Mouse (Mus musculus): ENCODE data around the gene Ube2d2b.

Gene Ube2d2b

DNA sequence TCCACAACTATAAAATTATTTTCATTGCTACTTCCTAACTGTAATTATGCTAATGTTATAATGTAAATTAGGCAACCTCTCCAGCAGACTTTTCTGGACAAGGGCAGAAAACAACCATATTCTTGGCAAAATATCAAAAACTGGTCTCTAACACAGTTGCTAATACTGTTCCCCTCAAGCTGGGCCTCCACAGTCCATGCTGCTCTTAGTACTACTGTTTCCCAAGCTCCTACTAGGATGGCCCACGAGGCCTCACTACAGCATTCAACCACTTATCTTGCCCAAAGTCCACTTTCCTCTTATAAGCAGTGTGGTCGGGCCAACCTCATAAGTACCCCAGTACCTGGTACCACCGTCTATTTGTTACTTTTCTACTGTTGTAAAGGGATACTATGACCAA lies 24.7 kb downstream of the Ube2d2b start:
- DNase-seq (ENCODE audit: extremely low read depth, low read depth, low spot score), result no peak

DNA sequence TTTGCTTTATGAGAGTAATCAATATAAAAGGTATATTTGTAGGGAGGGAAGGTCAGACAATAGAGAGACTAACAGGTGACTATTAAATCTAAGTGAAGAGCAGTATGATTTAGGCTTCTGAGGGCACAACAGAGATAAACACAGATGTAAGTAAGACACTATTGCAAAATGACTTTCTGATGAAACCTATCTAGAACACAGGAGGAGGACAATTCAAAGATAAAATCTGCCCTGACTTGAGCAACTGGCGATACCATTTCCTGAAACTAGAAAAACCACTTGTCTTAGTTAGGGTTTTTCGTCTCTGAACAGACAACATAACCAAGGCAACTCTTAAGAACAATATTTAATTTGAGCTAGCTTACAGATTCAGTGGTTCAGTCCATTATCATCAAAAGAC lies 25.6 kb downstream of the Ube2d2b start:
- DNase-seq (ENCODE audit: extremely low read depth, low read depth, low spot score), result peak; percentile 64

GRCm38 (mm10) chr5:107858963-107859362 lies 29.1 kb downstream of the Ube2d2b start:
- DNase-seq (ENCODE audit: extremely low read depth, low read depth, low spot score), result no peak

GRCm38 (mm10) chr5:107863971-107864370 lies 34.1 kb downstream of the Ube2d2b start:
- DNase-seq (ENCODE audit: extremely low read depth, low read depth, low spot score), result no peak

DNA sequence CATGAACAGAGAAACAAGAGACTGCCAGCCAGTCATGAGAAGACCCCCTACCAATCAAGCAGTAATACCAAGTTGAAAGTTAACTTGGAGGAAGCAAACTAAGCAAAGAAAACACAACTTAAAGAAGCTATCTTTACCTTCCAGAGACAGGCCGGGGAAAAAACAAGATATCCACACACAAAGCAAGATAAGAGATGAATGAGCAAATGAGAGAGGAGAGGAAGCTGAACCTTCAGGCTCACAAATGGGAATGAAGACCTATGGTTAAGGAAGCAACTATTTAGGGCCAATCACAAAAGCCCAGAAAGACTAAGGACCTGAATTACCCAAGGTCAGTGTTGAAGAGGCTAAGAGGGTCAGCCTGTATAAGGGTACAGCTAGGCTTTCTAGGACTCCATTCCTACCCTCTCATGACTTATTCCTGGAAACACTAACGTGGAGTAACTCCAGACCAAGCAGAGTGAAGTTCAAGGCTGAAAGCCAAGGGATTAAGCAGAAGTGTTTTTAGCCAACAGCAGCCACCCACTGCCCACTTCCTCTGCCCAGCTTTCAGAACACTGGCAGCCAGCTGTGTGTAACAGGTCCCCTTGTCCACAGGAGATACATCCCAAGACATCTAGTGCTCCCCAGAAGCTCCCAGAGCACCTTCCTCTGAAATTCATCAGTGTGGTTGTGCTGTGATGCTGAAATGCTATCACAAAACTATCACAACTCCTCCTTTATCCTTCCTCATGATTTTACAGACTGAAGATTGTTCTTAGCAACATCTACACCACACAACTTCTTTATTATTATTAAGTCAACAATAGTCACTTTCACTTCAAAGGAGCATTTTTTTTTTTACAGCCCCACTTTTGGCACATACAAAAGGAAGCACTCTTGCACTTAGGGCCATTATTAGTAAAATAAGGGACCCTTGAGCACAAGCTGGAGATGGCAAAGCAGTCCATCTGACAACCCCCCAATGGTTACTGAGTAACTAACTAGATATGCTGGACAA lies 36.5 kb downstream of the Ube2d2b start:
- DNase-seq (ENCODE audit: extremely low read depth, low read depth, low spot score), result peak; percentile 66

DNA sequence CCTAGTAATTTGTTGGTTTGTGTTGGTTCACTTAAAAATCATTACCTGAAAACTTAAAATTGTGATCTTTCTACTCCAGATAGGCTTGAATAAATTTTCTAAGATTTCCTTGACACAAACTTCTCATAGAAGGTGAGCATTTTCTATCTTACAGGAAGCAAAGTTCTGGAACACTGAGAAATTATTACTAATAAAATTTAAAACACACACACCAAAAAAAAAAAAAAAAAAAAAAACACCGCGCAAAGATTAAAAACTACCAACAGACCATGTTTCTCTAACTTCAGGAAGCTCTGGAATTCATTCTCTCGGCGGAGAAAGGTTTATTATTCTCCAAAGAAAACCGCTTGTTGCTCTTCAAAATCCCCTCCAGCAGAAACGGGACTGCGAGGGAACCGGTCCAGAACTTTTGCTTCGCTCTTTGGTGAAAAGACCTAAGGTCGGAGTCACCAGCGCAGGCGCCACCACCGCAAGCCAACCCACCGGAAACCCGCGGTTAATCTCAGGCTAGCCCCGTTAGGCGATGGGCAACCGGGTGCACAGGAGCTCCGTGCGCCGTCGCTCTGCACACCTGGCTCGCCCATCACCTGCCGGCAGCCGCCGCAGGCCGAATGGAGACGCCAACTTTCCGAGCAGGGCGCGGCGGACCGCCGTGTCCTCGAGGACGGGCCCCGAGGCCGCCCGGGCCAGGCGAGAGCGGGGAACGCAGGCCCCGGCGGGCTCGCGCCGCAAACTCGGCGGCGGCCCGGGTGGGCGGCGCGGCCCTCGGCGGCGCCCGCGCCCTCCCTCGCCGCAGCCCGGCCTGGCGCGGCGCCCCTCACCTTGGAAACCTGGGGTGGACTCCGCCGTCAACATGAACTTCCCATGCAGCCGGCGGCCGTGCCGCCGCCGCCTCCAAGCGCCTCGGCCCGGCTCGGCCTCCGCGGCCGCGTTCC lies 38.3 kb downstream of the Ube2d2b start:
- DNase-seq (ENCODE audit: extremely low read depth, low read depth, low spot score), result no peak

GRCm38 (mm10) chr5:107868905-107869424 lies 39.1 kb downstream of the Ube2d2b start:
- no peak for DNase-seq (ENCODE audit: extremely low read depth, low read depth, low spot score)

DNA sequence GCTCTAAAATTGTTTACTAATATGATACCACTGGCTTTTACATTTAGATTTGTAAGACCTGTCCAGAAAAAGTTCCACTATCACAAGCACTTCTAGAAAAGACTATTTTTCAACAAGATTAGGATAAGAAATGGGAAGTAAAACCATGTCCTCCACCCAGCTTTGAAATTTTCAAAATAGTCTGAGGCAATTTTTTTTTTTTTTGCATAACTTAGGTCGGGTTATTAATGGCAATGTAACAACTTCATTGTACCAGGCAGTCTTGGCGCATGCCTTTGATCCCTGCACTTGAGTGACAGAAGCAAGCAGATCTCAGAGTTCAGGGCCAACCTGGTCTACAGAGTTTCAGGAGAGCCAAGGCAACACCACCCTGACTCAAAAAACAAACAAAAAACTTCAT lies 39.8 kb downstream of the Ube2d2b start:
- DNase-seq (ENCODE audit: extremely low read depth, low read depth, low spot score), result no peak

DNA sequence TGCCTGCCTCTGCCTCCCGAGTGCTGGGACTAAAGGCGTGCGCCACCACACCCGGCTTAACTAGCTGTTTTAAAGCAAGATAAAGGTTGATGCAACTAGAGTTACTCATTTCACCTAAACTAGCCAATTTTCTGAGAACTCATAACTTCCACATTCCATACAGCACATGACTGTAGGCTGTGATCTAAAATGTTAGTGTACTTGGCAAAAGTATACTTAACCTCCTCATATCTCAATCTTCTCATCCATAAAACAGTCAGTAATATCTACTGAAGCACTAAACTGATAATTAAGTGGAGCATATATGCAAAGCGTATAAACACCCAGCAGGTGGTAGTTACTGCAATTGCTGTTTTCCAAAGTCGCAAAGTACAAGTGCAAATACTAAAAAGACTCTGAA lies 43.4 kb downstream of the Ube2d2b start:
- no peak for DNase-seq (ENCODE audit: extremely low read depth, low read depth, low spot score)

DNA sequence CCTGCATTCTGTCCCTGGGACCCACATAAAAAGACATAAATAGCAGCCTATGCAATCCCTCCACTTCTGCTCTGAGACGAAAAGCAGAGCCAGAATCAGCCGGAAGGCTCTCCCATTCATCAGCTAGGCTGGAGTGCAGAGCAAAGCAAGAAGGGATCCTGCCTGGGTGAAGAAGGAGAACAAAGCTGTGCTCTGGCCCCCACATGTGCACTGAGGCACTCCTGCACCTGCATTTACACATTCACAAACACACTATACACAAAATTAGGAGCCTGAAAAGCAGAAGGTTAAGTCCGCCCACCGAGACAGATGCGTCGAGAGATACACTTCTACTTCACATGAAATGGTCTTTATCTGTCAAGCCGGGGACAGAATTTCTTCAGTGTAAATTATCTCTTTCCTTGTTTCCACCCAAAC lies 44.0 kb downstream of the Ube2d2b start:
- no peak for DNase-seq (ENCODE audit: extremely low read depth, low read depth, low spot score)

- DNase-seq (ENCODE audit: extremely low read depth, low read depth, low spot score), result no peak
Observed at GRCm38 (mm10) chr5:107874561-107875260, 44.8 kb downstream of the Ube2d2b start, which contains the start of gene Evi5. TSS of gene Evi5 (minus strand) at chr5:107875107.

- DNase-seq (ENCODE audit: extremely low read depth, low read depth, low spot score), result no peak
Observed at GRCm38 (mm10) chr5:107875261-107875611, 45.3 kb downstream of the Ube2d2b start.

- no peak for DNase-seq (ENCODE audit: extremely low read depth, low read depth, low spot score)
Observed at GRCm38 (mm10) chr5:107877053-107877452, 47.2 kb downstream of the Ube2d2b start.

- DNase-seq (ENCODE audit: extremely low read depth, low read depth, low spot score), result no peak
Observed at GRCm38 (mm10) chr5:107880710-107881109, 50.8 kb downstream of the Ube2d2b start.

Measured in fat pad, adult 2 months (tissue).